Mouse (Mus musculus) small intestine, adult 2 months (tissue): ENCODE measurements around the gene Eml3.

Source experiments
- CTCF ChIP-seq: fragments of 200-500 bp; IDR thresholded peaks from 2 replicates; pipeline ENCODE4 v1.5.1; 2012; ENCODE audit warnings: low read depth, mild to moderate bottlenecking, control low read depth, inconsistent platforms, low read length, moderate library complexity, mixed read lengths; ENCODE audit not compliant: insufficient replicate concordance, insufficient read length; ENCODE audit errors: extremely low read depth
- POLR2A ChIP-seq: fragments of 200-500 bp; IDR thresholded peaks from 2 replicates; pipeline ENCODE4 v1.6.1; 2012; ENCODE audit warnings: low read depth, mild to moderate bottlenecking, control low read depth, inconsistent platforms, low read length, moderate library complexity

GRCm38 (mm10) chr19:8944750-8945149, 15.4 kb downstream of the Eml3 start:
- TF ChIP-seq CTCF (no peak), POLR2A (no peak)
